Mouse (Mus musculus): Measurements from ENCODE around the gene Ccnd3.

GRCm38 (mm10) chr17:47479887-47480286, 25.0 kb upstream of the Ccnd3 start:
- TF ChIP-seq CTCF (IDR thresholded peaks at IDR 0.05; ENCODE audit: borderline replicate concordance, insufficient read depth, low read length) (no peak), POLR2A (IDR thresholded peaks at IDR 0.05; ENCODE audit: low read depth, low read length) (no peak)
